Comparison of ENCODE assay signal across 8 mouse cellular contexts in the genomic region with DNA sequence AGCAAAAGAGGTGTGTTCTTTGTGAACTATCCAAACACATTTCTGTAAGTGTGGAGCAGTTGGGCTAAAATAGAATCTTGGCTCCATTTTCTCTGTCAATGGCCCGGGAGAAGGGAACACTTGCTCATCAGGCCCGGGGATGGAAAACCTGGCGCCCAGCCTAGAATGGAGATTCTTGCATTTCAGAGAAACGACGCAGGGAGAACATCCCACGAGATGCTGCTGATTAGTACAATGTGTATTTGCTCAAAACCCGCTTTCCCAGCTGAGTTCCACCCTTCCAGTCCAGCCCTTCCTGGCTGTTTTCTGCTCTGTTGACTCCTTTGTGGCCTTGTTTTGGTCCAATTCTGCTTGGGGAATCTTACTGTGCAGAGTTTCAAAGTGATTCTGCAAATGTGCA.
DNase-seq lines count a peak whose midpoint lies in the region; ATAC-seq and TF ChIP-seq lines count a peak whose summit lies in the region.

No protein-coding gene starts in this region.

- no peaks in the 10 kb centered on the region for H3K9me3 ChIP-seq in embryonic facial prominence, embryonic 12.5 days
- H3K9me3 ChIP-seq in embryonic facial prominence, embryonic 10.5 days = no peaks in the 10 kb centered on the region
- no peaks in the 10 kb centered on the region for H3K9me3 ChIP-seq in lung, embryonic 14.5 days (ENCODE audit: low read depth, low read length)

- TF ChIP-seq POLR2A in small intestine, adult 2 months (IDR thresholded peaks at IDR 0.05; ENCODE audit: low read depth, low read length) = no peak

- H3K4me1 ChIP-seq in embryonic facial prominence, embryonic 12.5 days = no peaks in the 10 kb centered on the region
- H3K4me1 ChIP-seq in embryonic facial prominence, embryonic 10.5 days = no peaks in the 10 kb centered on the region
- H3K4me1 ChIP-seq in brown adipose tissue, adult 24 weeks (ENCODE audit: control insufficient read depth, insufficient read depth, insufficient read length, low read length) = no peaks in the 10 kb centered on the region
- H3K4me1 ChIP-seq in lung, embryonic 14.5 days (ENCODE audit: insufficient read depth) = no peaks in the 10 kb centered on the region
- no peaks in the 10 kb centered on the region for H3K4me1 ChIP-seq in small intestine, adult 2 months (ENCODE audit: control insufficient read depth, insufficient read depth, insufficient read length, low read length)

- no peak overlapping the region for H3K4me3 ChIP-seq in embryonic facial prominence, embryonic 12.5 days
- no peak overlapping the region for H3K4me3 ChIP-seq in embryonic facial prominence, embryonic 10.5 days
- no peak overlapping the region for H3K4me3 ChIP-seq in brown adipose tissue, adult 24 weeks (ENCODE audit: insufficient read depth, low read depth, low read length)
- no peak overlapping the region for H3K4me3 ChIP-seq in lung, embryonic 14.5 days (ENCODE audit: low read depth, low read length)
- H3K4me3 ChIP-seq in small intestine, adult 2 months (ENCODE audit: low read depth, low read length) = no peak overlapping the region

- WGBS in embryonic facial prominence, embryonic 12.5 days = 46% methylated on average over 7 of the region's 7 CpGs
- WGBS in embryonic facial prominence, embryonic 10.5 days = 79% methylated on average over 7 of the region's 7 CpGs
- 20% methylated on average over 7 of the region's 7 CpGs for WGBS in lung, embryonic 14.5 days
- whole genome bisulfite sequencing in small intestine, adult 2 months = 52% methylated on average over 7 of the region's 7 CpGs

- H3K9ac ChIP-seq in embryonic facial prominence, embryonic 12.5 days = no peak overlapping the region
- H3K9ac ChIP-seq in lung, embryonic 14.5 days = no peak overlapping the region

- no peak overlapping the region for H3K4me2 ChIP-seq in embryonic facial prominence, embryonic 12.5 days (replicated peaks)
- no peak overlapping the region for H3K4me2 ChIP-seq in lung, embryonic 14.5 days

- no peak for DNase-seq in embryonic facial prominence, embryonic 10.5 days (ENCODE audit: low spot score)
- peak; percentile 62 to 76 for DNase-seq in frontal cortex, postnatal 25 days (ENCODE audit: low spot score in 2 of 2)
- peak; percentile 80 for DNase-seq in kidney, postnatal 10 days
- DNase-seq in lung, embryonic 14.5 days = peak; percentile 88
- DNase-seq in spleen, postnatal 14 days (ENCODE audit: low spot score in 2 of 2) = no peak

- no peak for TF ChIP-seq CTCF in lung, embryonic 14.5 days (IDR thresholded peaks at IDR 0.05; ENCODE audit: low read depth)
- TF ChIP-seq CTCF in small intestine, adult 2 months (IDR thresholded peaks at IDR 0.05; ENCODE audit: extremely low read depth, insufficient read length, insufficient replicate concordance, low read depth, low read length) = no peak

- H3K27me3 ChIP-seq in embryonic facial prominence, embryonic 12.5 days = no peaks in the 10 kb centered on the region
- no peaks in the 10 kb centered on the region for H3K27me3 ChIP-seq in embryonic facial prominence, embryonic 10.5 days (replicated peaks; ENCODE audit: low read depth, poor library complexity, severe bottlenecking)
- no peaks in the 10 kb centered on the region for H3K27me3 ChIP-seq in lung, embryonic 14.5 days (ENCODE audit: insufficient read depth, low read length)
- no peaks in the 10 kb centered on the region for H3K27me3 ChIP-seq in small intestine, adult 2 months (ENCODE audit: control insufficient read depth, insufficient read depth, low read length)

- H3K27ac ChIP-seq in embryonic facial prominence, embryonic 12.5 days = 0 out of 2 replicates have a peak overlapping the region, but pooled peaks have one; percentile 23
- H3K27ac ChIP-seq in embryonic facial prominence, embryonic 10.5 days (replicated peaks) = no peak overlapping the region
- peak overlapping the region; percentile 45; the same call in 1 of the 2 replicates for H3K27ac ChIP-seq in brown adipose tissue, adult 24 weeks (replicated peaks; ENCODE audit: low read depth, low read length)
- H3K27ac ChIP-seq in lung, embryonic 14.5 days (ENCODE audit: low read depth) = no peak overlapping the region
- 0 out of 2 replicates have a peak overlapping the region, but pooled peaks have one; percentile 20 for H3K27ac ChIP-seq in small intestine, adult 2 months (ENCODE audit: insufficient read depth, low read depth, low read length)

- H3K36me3 ChIP-seq in embryonic facial prominence, embryonic 12.5 days = no peaks in the 10 kb centered on the region
- H3K36me3 ChIP-seq in embryonic facial prominence, embryonic 10.5 days (replicated peaks) = no peaks in the 10 kb centered on the region
- H3K36me3 ChIP-seq in lung, embryonic 14.5 days (ENCODE audit: insufficient read depth) = no peaks in the 10 kb centered on the region
- no peaks in the 10 kb centered on the region for H3K36me3 ChIP-seq in small intestine, adult 2 months (ENCODE audit: control insufficient read depth, insufficient read depth, low read length)

- no peak for ATAC-seq in embryonic facial prominence, embryonic 12.5 days (ENCODE audit: insufficient number of reproducible peaks, insufficient read depth, low FRiP score, low TSS enrichment)
- ATAC-seq in lung, embryonic 14.5 days (ENCODE audit: insufficient read depth) = peak; percentile 41; the same call in 1 of the 2 replicates

Comparison
In these comparisons a context has a peak if more than half of its experiments do, and no peak if none do; other contexts are left out.
1. H3K27ac ChIP-seq: peak in embryonic facial prominence, embryonic 12.5 days (single experiment), brown adipose tissue, adult 24 weeks (single experiment) and small intestine, adult 2 months (single experiment); none in embryonic facial prominence, embryonic 10.5 days (single experiment) and lung, embryonic 14.5 days (single experiment).
2. DNase-seq: peak in frontal cortex, postnatal 25 days (2 of 2), kidney, postnatal 10 days (single experiment) and lung, embryonic 14.5 days (single experiment); none in embryonic facial prominence, embryonic 10.5 days (single experiment) and spleen, postnatal 14 days (0 of 2).